Mouse (Mus musculus): ENCODE measurements around the gene L3mbtl4.
"Not testable (repeated sequence)": the region's sequence is repeated elsewhere in the genome, so short reads cannot be mapped to it uniquely, and the experiment has no call there.

The L3mbtl4 gene

DNA sequence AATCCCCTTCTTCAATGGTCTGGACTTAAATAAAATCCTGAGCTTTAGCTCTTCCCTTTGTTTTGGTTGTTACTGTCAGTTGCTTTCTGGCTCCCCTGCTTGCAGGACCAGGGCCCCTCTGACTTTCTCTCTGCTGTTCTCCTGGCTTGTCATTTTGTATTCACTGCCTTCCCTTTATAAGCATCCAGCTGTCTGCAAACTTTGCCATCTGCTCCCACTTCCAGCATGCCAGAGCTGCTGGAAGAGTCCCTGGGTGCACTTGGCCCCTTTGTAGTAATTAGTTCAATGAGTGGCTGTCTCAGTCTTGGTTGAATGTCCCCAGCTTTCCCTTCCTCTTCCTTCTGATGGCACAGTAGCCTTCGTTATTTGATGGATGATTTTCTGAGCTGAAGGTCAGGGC is 132.4 kb downstream of the L3mbtl4 start:
- no peak for DNase-seq

DNA sequence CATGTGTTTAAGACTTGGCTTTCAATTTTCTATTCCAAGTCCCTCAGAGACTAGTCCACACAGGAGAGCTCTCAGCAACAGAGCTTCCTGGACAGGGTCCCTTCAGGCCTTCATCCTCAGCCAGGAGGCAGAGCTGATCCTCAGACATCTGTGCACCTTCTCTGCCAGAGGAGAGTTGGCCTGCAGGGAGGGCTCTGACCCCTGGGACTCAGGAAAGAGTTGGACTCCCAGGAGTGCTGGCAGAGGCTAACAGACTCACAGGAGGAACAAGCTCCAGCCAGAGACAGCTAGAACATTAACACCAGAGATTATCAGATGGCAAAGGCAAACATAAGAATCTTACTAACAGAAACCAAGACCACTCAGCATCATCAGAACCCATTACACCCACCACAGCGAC is 133.5 kb downstream of the L3mbtl4 start:
- DNase-seq = not testable (repeated sequence)

- no peak for DNase-seq
Measured at GRCm38 (mm10) chr17:68422663-68423498, 149.3 kb downstream of the L3mbtl4 start.

- DNase-seq = no peak
Measured at GRCm38 (mm10) chr17:68433576-68433975, 160.0 kb downstream of the L3mbtl4 start.

GRCm38 (mm10) chr17:68450921-68451320 is 177.3 kb downstream of the L3mbtl4 start:
- no peak for DNase-seq

DNA sequence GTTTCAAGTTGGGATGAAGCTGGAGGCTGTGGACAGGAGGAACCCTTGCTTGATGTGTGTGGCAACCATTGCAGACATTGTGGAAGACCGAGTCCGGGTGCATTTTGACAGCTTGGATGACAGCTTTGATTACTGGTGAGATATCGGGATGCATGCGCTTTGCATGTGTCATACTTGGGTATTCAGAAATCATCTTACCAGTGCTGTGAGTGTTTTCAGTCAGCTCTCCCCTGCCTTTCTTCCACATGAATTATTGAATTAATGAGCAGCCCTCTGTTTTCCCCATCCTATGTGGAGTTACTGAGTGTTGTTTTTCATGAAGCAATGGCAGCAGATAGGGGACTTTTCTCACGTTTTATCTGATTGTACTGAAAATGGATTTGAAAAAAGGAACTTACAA is 187.9 kb downstream of the L3mbtl4 start:
- DNase-seq = no peak

DNA sequence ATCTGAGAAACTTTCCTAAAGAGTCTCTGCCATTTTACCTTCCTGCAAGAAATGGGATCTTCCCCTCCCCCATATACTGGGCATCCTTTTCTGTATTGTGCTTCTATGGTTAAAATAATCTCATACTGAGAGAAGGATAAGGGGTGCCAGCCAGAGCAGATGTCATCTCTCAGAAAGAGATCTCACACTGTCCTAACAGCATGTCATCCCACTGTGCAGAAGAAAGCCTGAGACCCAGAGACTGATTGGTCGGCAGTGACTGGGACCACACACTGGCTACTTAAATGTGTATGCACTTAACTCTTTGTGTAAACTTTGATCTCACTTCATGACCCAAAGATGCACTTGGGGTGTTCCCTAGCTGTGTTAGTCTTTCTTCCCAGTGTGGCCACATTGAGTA is 193.7 kb downstream of the L3mbtl4 start:
- no peak for DNase-seq

DNA sequence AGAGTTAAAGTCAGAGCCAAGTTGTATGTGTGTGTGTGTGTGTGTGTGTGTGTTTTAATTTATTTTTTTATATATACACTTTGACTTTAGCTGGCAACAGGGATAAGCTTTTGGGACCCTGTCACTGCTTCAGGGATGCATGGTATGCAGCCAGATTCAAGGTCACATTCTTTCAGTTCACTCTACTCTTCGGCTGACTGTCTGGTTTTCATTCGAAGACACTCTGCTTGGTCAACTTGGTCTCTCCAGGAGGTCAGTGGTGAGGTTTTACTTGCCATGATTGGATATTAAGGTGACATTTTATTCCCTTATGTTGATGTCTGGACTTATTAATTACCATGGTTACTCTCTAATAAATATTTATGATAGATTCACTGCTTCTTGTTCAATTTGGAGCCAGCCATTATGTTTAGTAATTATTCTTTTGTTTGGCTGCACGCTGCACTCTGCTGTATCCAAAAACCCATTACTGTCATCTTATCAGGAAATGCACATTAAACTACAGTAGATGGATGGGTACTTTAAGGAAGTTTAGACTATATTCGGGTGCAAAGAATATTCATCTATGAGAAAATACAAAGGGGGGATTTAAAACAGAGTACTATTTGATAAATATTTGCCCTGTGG is 216.6 kb downstream of the L3mbtl4 start:
- peak; percentile 19 to 24 for DNase-seq

GRCm38 (mm10) chr17:68492231-68492630 is 218.6 kb downstream of the L3mbtl4 start:
- DNase-seq = no peak

GRCm38 (mm10) chr17:68502998-68503397 is 229.4 kb downstream of the L3mbtl4 start:
- not testable (repeated sequence) for DNase-seq

- DNase-seq = no peak
Measured at GRCm38 (mm10) chr17:68559698-68560097, 286.1 kb downstream of the L3mbtl4 start.

- DNase-seq = no peak
Measured at GRCm38 (mm10) chr17:68560264-68560663, 286.7 kb downstream of the L3mbtl4 start.

GRCm38 (mm10) chr17:68571806-68572205 is 298.2 kb downstream of the L3mbtl4 start:
- DNase-seq = no peak

GRCm38 (mm10) chr17:68585195-68585594 is 311.6 kb downstream of the L3mbtl4 start:
- no peak for DNase-seq

DNA sequence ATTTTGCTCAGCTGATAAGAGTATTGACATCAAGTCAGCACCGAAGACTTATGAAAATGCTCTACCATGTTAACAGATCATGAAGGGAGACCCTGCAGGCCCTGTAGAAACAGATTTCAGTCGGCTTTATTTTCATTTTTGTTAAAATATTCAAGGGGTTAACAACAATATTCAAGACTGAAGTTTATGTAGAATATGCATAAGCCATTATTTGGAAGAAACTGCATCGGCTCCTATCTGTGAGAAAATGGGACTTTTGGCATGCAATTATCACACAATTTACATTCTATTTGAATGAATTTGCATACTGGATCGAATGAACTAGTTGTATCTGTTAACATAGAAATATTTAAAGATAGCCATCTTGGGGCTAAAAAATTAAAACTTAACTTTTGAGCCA is 318.0 kb downstream of the L3mbtl4 start:
- no peak for DNase-seq

DNA sequence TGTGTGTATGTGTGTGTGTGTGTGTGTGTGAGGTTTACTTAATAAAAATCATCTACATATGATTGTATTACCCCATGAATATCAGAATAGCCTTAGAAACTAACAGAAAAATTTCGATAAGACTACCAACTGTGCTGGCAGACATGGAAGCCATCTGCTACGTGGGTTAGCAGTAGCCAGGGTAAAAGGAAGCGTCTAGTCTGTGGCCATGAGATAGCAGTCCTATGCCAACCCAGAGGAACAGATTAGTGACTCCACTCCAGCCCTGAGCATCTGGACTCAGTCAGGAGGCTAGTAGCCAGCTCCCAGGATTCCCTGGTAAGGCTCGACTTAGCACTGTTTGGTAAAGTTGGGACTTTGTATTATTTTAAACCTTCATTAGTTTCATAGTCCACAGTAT is 329.1 kb downstream of the L3mbtl4 start:
- DNase-seq = no peak

DNA sequence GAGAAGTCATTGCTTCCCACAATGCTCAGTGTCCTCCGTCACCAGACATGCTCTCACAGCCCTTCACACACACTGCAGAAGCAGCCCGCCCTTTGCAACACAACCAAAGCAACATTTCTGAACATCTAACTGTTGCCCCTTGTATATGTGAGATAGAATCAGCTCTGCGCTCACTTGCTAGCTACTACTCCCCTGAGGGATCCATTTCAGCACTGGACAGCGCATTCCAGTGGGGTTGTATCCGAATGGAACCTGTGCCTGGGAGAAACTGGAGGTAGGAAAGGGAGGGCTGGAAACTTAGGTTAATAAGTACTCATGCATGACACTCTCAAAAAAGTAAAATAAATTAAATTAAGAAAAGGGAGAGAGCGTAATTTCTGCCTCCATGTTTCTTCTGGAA is 334.1 kb downstream of the L3mbtl4 start:
- peak; percentile 86 for DNase-seq

DNA sequence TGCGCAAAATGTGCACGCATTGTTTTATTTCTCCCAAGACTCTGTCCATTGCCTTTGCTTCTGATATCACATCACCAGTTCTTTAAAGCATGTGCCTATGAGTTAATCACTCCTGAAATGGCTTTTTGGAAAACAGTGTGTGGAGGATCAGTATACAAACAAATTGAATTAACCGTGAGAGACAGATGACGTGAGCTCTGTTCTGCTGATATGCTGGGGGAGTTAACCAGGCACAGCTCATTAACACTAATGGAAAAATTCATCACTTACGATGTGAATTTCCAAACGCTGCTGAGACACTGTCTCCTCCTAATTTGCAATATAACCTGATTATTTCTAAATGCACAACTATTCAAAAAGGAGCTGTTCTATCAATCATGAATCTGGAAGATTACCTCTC is 337.6 kb downstream of the L3mbtl4 start:
- DNase-seq = no peak

GRCm38 (mm10) chr17:68625281-68625680 is 351.7 kb downstream of the L3mbtl4 start:
- DNase-seq = no peak

- DNase-seq = no peak
Measured at GRCm38 (mm10) chr17:68629631-68630426, 356.2 kb downstream of the L3mbtl4 start.

GRCm38 (mm10) chr17:68631396-68631795 is 357.8 kb downstream of the L3mbtl4 start:
- no peak for DNase-seq

GRCm38 (mm10) chr17:68640187-68640586 is 366.6 kb downstream of the L3mbtl4 start:
- DNase-seq = no peak

- no peak for DNase-seq
Measured at GRCm38 (mm10) chr17:68642521-68643088, 369.0 kb downstream of the L3mbtl4 start.

All from kidney, postnatal 4 days (tissue).